Mouse (Mus musculus) G1E (cell line): ENCODE measurements around the gene Abcg1.

Experiments
- CTCF ChIP-seq: IDR thresholded peaks from 2 replicates; pipeline ENCODE4 v1.5.1; 2012; ENCODE audit warnings: low read depth, low read length, inconsistent platforms, mixed read lengths
- GATA1 ChIP-seq: IDR thresholded peaks from 2 replicates; pipeline ENCODE4 v1.6.1; 2012; ENCODE audit warnings: borderline replicate concordance, low read length, inconsistent platforms, mixed read lengths
- POLR2AphosphoS5 ChIP-seq: IDR thresholded peaks from 2 replicates; pipeline ENCODE4 v1.6.1; 2012; ENCODE audit warnings: low read depth, low read length, inconsistent platforms; ENCODE audit not compliant: insufficient replicate concordance
- TAL1 ChIP-seq: conservative IDR thresholded peaks from 2 replicates; pipeline ENCODE4 v1.6.1; 2012; ENCODE audit warnings: low read depth, low read length, inconsistent platforms, mixed read lengths

DNA sequence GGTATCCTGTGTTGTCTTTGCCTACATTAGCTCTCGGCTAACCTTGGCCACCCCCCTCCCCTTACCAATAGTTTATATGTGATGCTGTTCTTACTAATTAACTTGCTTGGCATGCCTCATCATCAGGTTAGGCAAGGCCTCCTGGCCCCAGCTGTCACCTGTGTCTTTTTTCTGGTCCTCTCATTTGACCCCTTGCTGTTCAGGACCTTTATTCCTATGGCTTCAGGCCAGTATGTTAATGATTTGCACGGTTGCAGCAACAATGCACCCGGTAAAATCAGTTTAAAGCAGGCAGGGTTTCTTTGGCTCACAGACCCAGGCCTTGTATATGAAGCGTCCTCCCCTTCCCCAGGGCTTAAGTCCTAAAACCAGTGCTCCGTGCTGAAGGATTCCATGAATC, 95.0 kb downstream of the Abcg1 start:
- no peak for TF ChIP-seq CTCF
- TF ChIP-seq TAL1: no peak
- no peak for TF ChIP-seq GATA1
- TF ChIP-seq POLR2AphosphoS5: no peak
